Mouse (Mus musculus) adrenal gland (tissue): ENCODE measurements around the gene Cemip.

Experiments used
- intact Hi-C: fragments of 180-260 bp; cut with DNase I; formaldehyde crosslinking; loops from one replicate; pipeline ENCODE4 v1.15.1; 2025

The Cemip gene

GRCm38 (mm10) chr7:84098098-84098497 lies 11.8 kb upstream of the Cemip start:
- intact Hi-C loops, result no loop called here

- intact Hi-C loops, result no loop called here
Measured at GRCm38 (mm10) chr7:84096501-84096900, 10.2 kb upstream of the Cemip start.

- intact Hi-C loops, result no loop called here
Measured at GRCm38 (mm10) chr7:84090793-84091192, 4.5 kb upstream of the Cemip start.

GRCm38 (mm10) chr7:84089777-84090176 lies 3.5 kb upstream of the Cemip start:
- intact Hi-C loops, result loop anchor here (1.0 to 10.0 kb wide), 4 partner anchors 157 to 355 kb away; no protein-coding TSS in a partner anchor

GRCm38 (mm10) chr7:84088971-84089370 lies 2.7 kb upstream of the Cemip start:
- intact Hi-C loops, result loop anchor here (1.0 to 10.0 kb wide), 4 partner anchors 157 to 356 kb away; no protein-coding TSS in a partner anchor

GRCm38 (mm10) chr7:84088191-84088590 lies 1.9 kb upstream of the Cemip start:
- intact Hi-C loops, result loop anchor here (2.0 to 10.0 kb wide), 3 partner anchors 156 to 357 kb away; no protein-coding TSS in a partner anchor

GRCm38 (mm10) chr7:84085049-84085945 lies 1.0 kb downstream of the Cemip start:
- intact Hi-C loops, result loop anchor here (5.0 to 10.0 kb wide), 2 partner anchors 153 to 360 kb away; no protein-coding TSS in a partner anchor

- intact Hi-C loops, result no loop called here
Measured at GRCm38 (mm10) chr7:84077257-84078013, 8.9 kb downstream of the Cemip start.

- intact Hi-C loops, result no loop called here
Measured at GRCm38 (mm10) chr7:84074266-84074665, 12.0 kb downstream of the Cemip start.

GRCm38 (mm10) chr7:84073856-84074255 lies 12.4 kb downstream of the Cemip start:
- intact Hi-C loops, result no loop called here

GRCm38 (mm10) chr7:84068931-84069330 lies 17.4 kb downstream of the Cemip start:
- intact Hi-C loops, result no loop called here

- intact Hi-C loops, result no loop called here
Measured at GRCm38 (mm10) chr7:84059799-84060198, 26.5 kb downstream of the Cemip start.

GRCm38 (mm10) chr7:84055961-84056629 lies 30.2 kb downstream of the Cemip start:
- intact Hi-C loops, result no loop called here

- intact Hi-C loops, result no loop called here
Measured at GRCm38 (mm10) chr7:84053856-84054255, 32.4 kb downstream of the Cemip start.

- intact Hi-C loops, result no loop called here
Measured at GRCm38 (mm10) chr7:84051423-84051822, 34.9 kb downstream of the Cemip start.

GRCm38 (mm10) chr7:84045546-84045945 lies 40.8 kb downstream of the Cemip start:
- intact Hi-C loops, result no loop called here

- intact Hi-C loops, result no loop called here
Measured at GRCm38 (mm10) chr7:84044581-84045290, 41.6 kb downstream of the Cemip start.

- intact Hi-C loops, result no loop called here
Measured at GRCm38 (mm10) chr7:84042726-84043125, 43.6 kb downstream of the Cemip start.

- intact Hi-C loops, result no loop called here
Measured at GRCm38 (mm10) chr7:84039856-84040522, 46.3 kb downstream of the Cemip start.

GRCm38 (mm10) chr7:84038642-84039041 lies 47.7 kb downstream of the Cemip start:
- intact Hi-C loops, result no loop called here
